Mouse (Mus musculus): ENCODE results near the gene Krt25. TPM values are rescaled to one million over a fixed set of nuclear protein-coding genes. Genes with fewer than 3 reads are reported as not detected.

Gene Krt25
- polyA plus RNA-seq, 1 experiment from 2014 or later, result not detected

DNA sequence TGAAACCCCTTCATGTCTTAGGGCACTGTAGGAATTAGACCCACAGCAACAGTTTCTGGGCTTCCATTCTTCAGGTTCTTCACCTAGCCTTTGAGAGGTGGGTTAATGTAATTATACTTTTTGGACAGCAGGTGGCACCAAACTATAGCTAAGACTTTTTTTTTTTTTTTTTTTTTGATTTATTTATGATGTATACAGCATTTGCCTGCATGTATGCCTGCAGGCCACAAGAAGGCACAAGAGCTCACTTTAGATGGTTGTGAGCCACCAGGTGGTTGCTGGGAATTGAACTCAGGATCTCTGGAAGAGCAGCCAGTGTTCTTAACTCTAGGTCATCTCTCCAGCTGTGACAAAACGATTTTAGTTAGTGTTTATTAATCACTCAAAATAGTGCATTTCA, 11.9 kb downstream of the Krt25 start:
- no peak for ATAC-seq (ENCODE audit: insufficient number of reproducible peaks, insufficient read depth, low FRiP score, low read depth)
- no peaks in the 10 kb centered on the region for H3K27me3 ChIP-seq (ENCODE audit: control insufficient read depth, insufficient read depth, low read length)

DNA sequence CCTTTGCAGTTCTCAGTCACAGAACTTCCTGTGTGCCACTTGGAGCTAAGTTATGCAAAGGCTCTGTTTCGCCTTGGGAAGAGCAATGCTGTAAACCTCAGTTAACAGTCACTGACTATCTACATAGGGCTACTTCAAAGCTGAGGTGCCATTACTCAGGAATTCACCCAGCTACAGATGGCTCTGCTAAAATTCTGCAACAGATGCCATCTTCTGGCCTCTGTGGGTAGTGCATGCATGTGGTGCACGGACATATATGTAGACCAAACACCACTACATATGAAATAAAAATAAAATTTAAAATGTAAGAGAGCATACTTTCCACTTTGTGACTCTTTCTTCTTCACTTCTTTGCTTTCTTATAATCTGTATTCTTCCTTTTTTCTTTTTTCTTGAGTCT, 15.2 kb downstream of the Krt25 start:
- Histone ChIP-seq H3K27ac (replicated peaks in 1 of 2; ENCODE audit: control insufficient read depth in 1 of 2, insufficient read depth in 1 of 2, low read depth in 2 of 2, low read length in 2 of 2) (no peak overlapping the region), H3K27me3 (ENCODE audit: control insufficient read depth, insufficient read depth, low read length) (no peaks in the 10 kb centered on the region), H3K4me2 (ENCODE audit: low read length) (no peak overlapping the region), H3K4me1 (ENCODE audit: control insufficient read depth in 2 of 2, insufficient read depth in 2 of 2, low read length in 2 of 2) (no peaks in the 10 kb centered on the region), H3K9me3 (ENCODE audit: control insufficient read depth, low read length) (no peaks in the 10 kb centered on the region), H3K4me3 (ENCODE audit: control insufficient read depth in 1 of 2, insufficient read depth in 1 of 2, low read depth in 1 of 2, low read length in 2 of 2) (no peak overlapping the region), H3K36me3 (ENCODE audit: control insufficient read depth, insufficient read depth, low read length) (no peaks in the 10 kb centered on the region), H3K9ac (ENCODE audit: low read length) (no peak overlapping the region)
- ATAC-seq (ENCODE audit: insufficient number of reproducible peaks, insufficient read depth, low FRiP score, low read depth), result no peak
- 21% methylated on average over 2 of the region's 2 CpGs for WGBS

More for the DNA sequence above, 11.9 kb downstream of the Krt25 start:
- H3K4me1 ChIP-seq (ENCODE audit: control insufficient read depth in 2 of 2, insufficient read depth in 2 of 2, low read length in 2 of 2), result no peaks in the 10 kb centered on the region
- H3K9ac ChIP-seq (ENCODE audit: low read length), result no peak overlapping the region
- no peaks in the 10 kb centered on the region for H3K9me3 ChIP-seq (ENCODE audit: control insufficient read depth, low read length)
- H3K27ac ChIP-seq (replicated peaks in 1 of 2; ENCODE audit: control insufficient read depth in 1 of 2, insufficient read depth in 1 of 2, low read depth in 2 of 2, low read length in 2 of 2), result no peak overlapping the region
- H3K4me3 ChIP-seq (ENCODE audit: control insufficient read depth in 1 of 2, insufficient read depth in 1 of 2, low read depth in 1 of 2, low read length in 2 of 2), result no peak overlapping the region
- no peak overlapping the region for H3K4me2 ChIP-seq (ENCODE audit: low read length)
- WGBS, result 90% methylated on average over 1 of the region's 1 CpGs
- no peaks in the 10 kb centered on the region for H3K36me3 ChIP-seq (ENCODE audit: control insufficient read depth, insufficient read depth, low read length)

GRCm38 (mm10) chr11:99295039-99295438, 27.7 kb downstream of the Krt25 start:
- no peaks in the 10 kb centered on the region for H3K27me3 ChIP-seq (ENCODE audit: control insufficient read depth, insufficient read depth, low read length)
- H3K4me3 ChIP-seq (ENCODE audit: control insufficient read depth in 1 of 2, insufficient read depth in 1 of 2, low read depth in 1 of 2, low read length in 2 of 2), result no peak overlapping the region
- no peaks in the 10 kb centered on the region for H3K9me3 ChIP-seq (ENCODE audit: control insufficient read depth, low read length)
- H3K9ac ChIP-seq (ENCODE audit: low read length), result no peak overlapping the region
- no peak overlapping the region for H3K4me2 ChIP-seq (ENCODE audit: low read length)
- 49% methylated on average over 5 of the region's 5 CpGs for WGBS
- H3K36me3 ChIP-seq (ENCODE audit: control insufficient read depth, insufficient read depth, low read length), result no peaks in the 10 kb centered on the region
- H3K27ac ChIP-seq (replicated peaks in 1 of 2; ENCODE audit: control insufficient read depth in 1 of 2, insufficient read depth in 1 of 2, low read depth in 2 of 2, low read length in 2 of 2), result no peak overlapping the region
- no peak for ATAC-seq (ENCODE audit: insufficient number of reproducible peaks, insufficient read depth, low FRiP score, low read depth)
- no peaks in the 10 kb centered on the region for H3K4me1 ChIP-seq (ENCODE audit: control insufficient read depth in 2 of 2, insufficient read depth in 2 of 2, low read length in 2 of 2)

DNA sequence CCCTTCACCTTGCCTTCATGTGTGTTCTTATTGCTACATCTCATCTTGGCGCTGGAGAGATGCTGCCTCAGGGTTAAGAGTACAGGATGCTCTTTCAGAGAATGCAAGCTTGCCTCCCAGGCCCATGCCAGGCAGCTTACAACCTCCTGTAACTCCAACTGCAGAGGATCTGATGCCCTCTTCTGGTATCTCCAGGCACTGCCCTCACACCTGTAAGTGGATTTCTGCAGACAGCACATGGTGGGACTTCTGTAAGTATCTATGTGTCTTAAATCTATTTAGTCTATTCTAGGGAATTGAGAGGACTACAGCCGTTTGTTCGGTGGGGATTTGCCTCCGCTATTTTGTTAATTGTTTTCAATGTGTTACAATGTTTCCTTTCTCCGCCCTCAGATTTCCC, 29.9 kb downstream of the Krt25 start:
- Histone ChIP-seq H3K4me3 (ENCODE audit: control insufficient read depth in 1 of 2, insufficient read depth in 1 of 2, low read depth in 1 of 2, low read length in 2 of 2) (no peak overlapping the region), H3K27me3 (ENCODE audit: control insufficient read depth, insufficient read depth, low read length) (no peaks in the 10 kb centered on the region), H3K4me1 (ENCODE audit: control insufficient read depth in 2 of 2, insufficient read depth in 2 of 2, low read length in 2 of 2) (no peaks in the 10 kb centered on the region), H3K27ac (replicated peaks in 1 of 2; ENCODE audit: control insufficient read depth in 1 of 2, insufficient read depth in 1 of 2, low read depth in 2 of 2, low read length in 2 of 2) (no peak overlapping the region), H3K9ac (ENCODE audit: low read length) (no peak overlapping the region), H3K4me2 (ENCODE audit: low read length) (no peak overlapping the region), H3K9me3 (ENCODE audit: control insufficient read depth, low read length) (no peaks in the 10 kb centered on the region), H3K36me3 (ENCODE audit: control insufficient read depth, insufficient read depth, low read length) (no peaks in the 10 kb centered on the region)
- no peak for ATAC-seq (ENCODE audit: insufficient number of reproducible peaks, insufficient read depth, low FRiP score, low read depth)
- 61% methylated on average over 5 of the region's 5 CpGs for WGBS

- no peak within 1 kb of the TSS for H3K4me2 ChIP-seq (ENCODE audit: low read length)
- no peaks in the 10 kb centered on the region for H3K4me1 ChIP-seq (ENCODE audit: control insufficient read depth in 2 of 2, insufficient read depth in 2 of 2, low read length in 2 of 2)
- no peak within 1 kb of the TSS for H3K27ac ChIP-seq (replicated peaks in 1 of 2; ENCODE audit: control insufficient read depth in 1 of 2, insufficient read depth in 1 of 2, low read depth in 2 of 2, low read length in 2 of 2)
- ATAC-seq (ENCODE audit: insufficient number of reproducible peaks, insufficient read depth, low FRiP score, low read depth), result no peak
- H3K9me3 ChIP-seq (ENCODE audit: control insufficient read depth, low read length), result no peaks in the 10 kb centered on the region
- no peaks in the 10 kb centered on the region for H3K36me3 ChIP-seq (ENCODE audit: control insufficient read depth, insufficient read depth, low read length)
- WGBS, result 41% methylated on average over 11 of the region's 11 CpGs
- H3K27me3 ChIP-seq (ENCODE audit: control insufficient read depth, insufficient read depth, low read length), result no peaks in the 10 kb centered on the region
- H3K9ac ChIP-seq (ENCODE audit: low read length), result no peak within 1 kb of the TSS
- H3K4me3 ChIP-seq (ENCODE audit: control insufficient read depth in 1 of 2, insufficient read depth in 1 of 2, low read depth in 1 of 2, low read length in 2 of 2), result no peak within 1 kb of the TSS
Observed at GRCm38 (mm10) chr11:99284833-99285312, 37.9 kb downstream of the Krt25 start, which contains the start of gene Krt24. Gene Krt24, minus strand, starts transcription at chr11:99285262.

DNA sequence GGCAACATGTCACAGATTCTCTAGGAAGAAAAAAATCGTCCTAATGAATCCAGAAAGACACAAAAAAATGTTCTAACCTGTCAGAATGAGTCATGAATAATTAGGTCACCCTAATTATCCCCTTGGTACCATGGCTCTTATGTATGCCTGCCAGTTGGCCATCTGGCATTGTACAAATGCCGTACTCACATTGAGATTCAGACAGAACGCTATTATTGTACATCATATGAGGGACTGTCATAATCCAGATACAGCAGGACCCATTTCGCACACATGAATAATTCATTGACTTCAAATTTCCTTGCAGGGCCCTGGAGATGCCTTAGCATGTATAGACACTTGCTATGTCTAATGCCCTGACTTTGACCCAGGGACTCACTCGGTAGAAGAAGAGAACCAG, 38.7 kb downstream of the Krt25 start:
- no peaks in the 10 kb centered on the region for H3K9me3 ChIP-seq (ENCODE audit: control insufficient read depth, low read length)
- 74% methylated on average over 5 of the region's 5 CpGs for WGBS
- no peak for ATAC-seq (ENCODE audit: insufficient number of reproducible peaks, insufficient read depth, low FRiP score, low read depth)
- no peaks in the 10 kb centered on the region for H3K36me3 ChIP-seq (ENCODE audit: control insufficient read depth, insufficient read depth, low read length)
- H3K27me3 ChIP-seq (ENCODE audit: control insufficient read depth, insufficient read depth, low read length), result no peaks in the 10 kb centered on the region
- H3K27ac ChIP-seq (replicated peaks in 1 of 2; ENCODE audit: control insufficient read depth in 1 of 2, insufficient read depth in 1 of 2, low read depth in 2 of 2, low read length in 2 of 2), result no peak overlapping the region
- no peak overlapping the region for H3K9ac ChIP-seq (ENCODE audit: low read length)
- no peak overlapping the region for H3K4me3 ChIP-seq (ENCODE audit: control insufficient read depth in 1 of 2, insufficient read depth in 1 of 2, low read depth in 1 of 2, low read length in 2 of 2)
- no peak overlapping the region for H3K4me2 ChIP-seq (ENCODE audit: low read length)
- no peaks in the 10 kb centered on the region for H3K4me1 ChIP-seq (ENCODE audit: control insufficient read depth in 2 of 2, insufficient read depth in 2 of 2, low read length in 2 of 2)

DNA sequence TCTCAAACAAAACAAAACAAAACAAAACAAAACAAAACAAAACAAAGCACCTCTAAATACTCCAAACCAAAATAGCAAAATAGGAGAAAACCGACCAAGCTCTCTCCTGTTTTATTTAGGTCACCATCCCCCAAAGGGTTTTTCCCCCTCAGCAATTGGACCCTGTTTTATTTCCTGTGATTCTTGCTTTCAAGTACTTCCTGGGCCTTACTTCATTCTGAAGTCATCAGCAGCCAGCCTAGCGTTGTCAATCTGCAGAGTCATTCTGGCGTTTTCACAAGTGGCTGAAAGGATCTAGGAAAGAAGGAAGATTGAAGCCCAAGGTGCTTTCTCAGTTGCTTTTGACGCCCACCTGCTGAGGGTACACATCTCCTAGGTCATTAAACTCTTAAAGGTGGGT, 39.4 kb downstream of the Krt25 start:
- Histone ChIP-seq H3K4me1 (ENCODE audit: control insufficient read depth in 2 of 2, insufficient read depth in 2 of 2, low read length in 2 of 2) (no peaks in the 10 kb centered on the region), H3K4me3 (ENCODE audit: control insufficient read depth in 1 of 2, insufficient read depth in 1 of 2, low read depth in 1 of 2, low read length in 2 of 2) (no peak overlapping the region), H3K9ac (ENCODE audit: low read length) (no peak overlapping the region), H3K27ac (replicated peaks in 1 of 2; ENCODE audit: control insufficient read depth in 1 of 2, insufficient read depth in 1 of 2, low read depth in 2 of 2, low read length in 2 of 2) (no peak overlapping the region), H3K27me3 (ENCODE audit: control insufficient read depth, insufficient read depth, low read length) (no peaks in the 10 kb centered on the region), H3K36me3 (ENCODE audit: control insufficient read depth, insufficient read depth, low read length) (no peaks in the 10 kb centered on the region), H3K9me3 (ENCODE audit: control insufficient read depth, low read length) (no peaks in the 10 kb centered on the region), H3K4me2 (ENCODE audit: low read length) (no peak overlapping the region)
- ATAC-seq (ENCODE audit: insufficient number of reproducible peaks, insufficient read depth, low FRiP score, low read depth), result no peak
- WGBS, result 40% methylated on average over 4 of the region's 4 CpGs

- Histone ChIP-seq H3K4me2 (ENCODE audit: low read length) (no peak overlapping the region), H3K27ac (replicated peaks in 1 of 2; ENCODE audit: control insufficient read depth in 1 of 2, insufficient read depth in 1 of 2, low read depth in 2 of 2, low read length in 2 of 2) (no peak overlapping the region), H3K4me1 (ENCODE audit: control insufficient read depth in 2 of 2, insufficient read depth in 2 of 2, low read length in 2 of 2) (no peaks in the 10 kb centered on the region), H3K9me3 (ENCODE audit: control insufficient read depth, low read length) (no peaks in the 10 kb centered on the region), H3K27me3 (ENCODE audit: control insufficient read depth, insufficient read depth, low read length) (no peaks in the 10 kb centered on the region), H3K36me3 (ENCODE audit: control insufficient read depth, insufficient read depth, low read length) (no peaks in the 10 kb centered on the region), H3K4me3 (ENCODE audit: control insufficient read depth in 1 of 2, insufficient read depth in 1 of 2, low read depth in 1 of 2, low read length in 2 of 2) (no peak overlapping the region), H3K9ac (ENCODE audit: low read length) (no peak overlapping the region)
- ATAC-seq (ENCODE audit: insufficient number of reproducible peaks, insufficient read depth, low FRiP score, low read depth), result no peak
- WGBS, result 36% methylated on average over 9 of the region's 9 CpGs
Observed at GRCm38 (mm10) chr11:99281116-99281515, 41.6 kb downstream of the Krt25 start.

All from heart, embryonic 14.5 days (tissue).